Mouse (Mus musculus): ENCODE data around the gene Hipk2. TPM values are rescaled to one million over a fixed set of nuclear protein-coding genes. Genes with fewer than 3 reads are reported as not detected.
"Not testable (repeated sequence)": the region's sequence is repeated elsewhere in the genome, so short reads cannot be mapped to it uniquely, and the experiment has no call there.

The Hipk2 gene
- total and polyA plus RNA-seq, 2 experiments from 2014 or later, result 24.9 to 60.3 TPM

GRCm38 (mm10) chr6:38687216-38687615 lies 188.7 kb downstream of the Hipk2 start:
- ATAC-seq (0 out of 2 replicates have a peak, but pooled peaks have one; percentile 21), DNase-seq (ENCODE audit: low spot score) (peak; percentile 71)
- Histone ChIP-seq H3K9me3 (ENCODE audit: low read length) (no peaks in the 10 kb centered on the region), H3K9ac (replicated peaks; ENCODE audit: low read length) (no peak overlapping the region), H3K4me1 (ENCODE audit: insufficient read depth, low read length) (no peaks in the 10 kb centered on the region), H3K4me2 (ENCODE audit: low read depth, low read length) (no peak overlapping the region), H3K27me3 (ENCODE audit: insufficient read depth, low read length) (no peaks in the 10 kb centered on the region), H3K4me3 (ENCODE audit: low read length) (no peak overlapping the region), H3K27ac (no peak overlapping the region), H3K36me3 (ENCODE audit: insufficient read depth, low read length) (no peaks in the 10 kb centered on the region)
- TF ChIP-seq CTCF (IDR thresholded peaks at IDR 0.05; ENCODE audit: low read depth), result peak; percentile 71
- 62% methylated on average over 11 of the region's 11 CpGs for WGBS

- Histone ChIP-seq H3K4me3 (ENCODE audit: low read length) (no peak overlapping the region), H3K9ac (replicated peaks; ENCODE audit: low read length) (no peak overlapping the region), H3K27me3 (ENCODE audit: insufficient read depth, low read length) (no peaks in the 10 kb centered on the region), H3K9me3 (ENCODE audit: low read length) (no peaks in the 10 kb centered on the region), H3K36me3 (ENCODE audit: insufficient read depth, low read length) (no peaks in the 10 kb centered on the region), H3K4me1 (ENCODE audit: insufficient read depth, low read length) (no peaks in the 10 kb centered on the region), H3K27ac (no peak overlapping the region), H3K4me2 (ENCODE audit: low read depth, low read length) (no peak overlapping the region)
- 65% methylated on average over 2 of the region's 2 CpGs for WGBS
- DNase-seq (ENCODE audit: low spot score), result no peak
- no peak for TF ChIP-seq CTCF (IDR thresholded peaks at IDR 0.05; ENCODE audit: low read depth)
- ATAC-seq, result no peak
These were observed 193.4 kb downstream of the Hipk2 start for GRCm38 (mm10) chr6:38682532-38682931.

- Histone ChIP-seq H3K9ac (replicated peaks; ENCODE audit: low read length) (no peak overlapping the region), H3K4me3 (ENCODE audit: low read length) (no peak overlapping the region), H3K4me1 (ENCODE audit: insufficient read depth, low read length) (no peaks in the 10 kb centered on the region), H3K27ac (no peak overlapping the region), H3K27me3 (ENCODE audit: insufficient read depth, low read length) (no peaks in the 10 kb centered on the region), H3K4me2 (ENCODE audit: low read depth, low read length) (no peak overlapping the region), H3K9me3 (ENCODE audit: low read length) (no peaks in the 10 kb centered on the region), H3K36me3 (ENCODE audit: insufficient read depth, low read length) (no peaks in the 10 kb centered on the region)
- ATAC-seq, result no peak
- WGBS, result 81% methylated on average over 9 of the region's 9 CpGs
- TF ChIP-seq CTCF (IDR thresholded peaks at IDR 0.05; ENCODE audit: low read depth), result no peak
- no peak for DNase-seq (ENCODE audit: low spot score)
These were observed 198.3 kb downstream of the Hipk2 start for GRCm38 (mm10) chr6:38677629-38678028.

GRCm38 (mm10) chr6:38676723-38677122 lies 199.2 kb downstream of the Hipk2 start:
- H3K9me3 ChIP-seq (ENCODE audit: low read length), result no peaks in the 10 kb centered on the region
- H3K27me3 ChIP-seq (ENCODE audit: insufficient read depth, low read length), result no peaks in the 10 kb centered on the region
- no peak overlapping the region for H3K4me3 ChIP-seq (ENCODE audit: low read length)
- no peak overlapping the region for H3K9ac ChIP-seq (replicated peaks; ENCODE audit: low read length)
- 80% methylated on average over 14 of the region's 14 CpGs for WGBS
- no peaks in the 10 kb centered on the region for H3K4me1 ChIP-seq (ENCODE audit: insufficient read depth, low read length)
- no peaks in the 10 kb centered on the region for H3K36me3 ChIP-seq (ENCODE audit: insufficient read depth, low read length)
- no peak overlapping the region for H3K27ac ChIP-seq
- no peak overlapping the region for H3K4me2 ChIP-seq (ENCODE audit: low read depth, low read length)
- no peak for ATAC-seq
- no peak for DNase-seq (ENCODE audit: low spot score)
- TF ChIP-seq CTCF (IDR thresholded peaks at IDR 0.05; ENCODE audit: low read depth), result no peak

- no peak overlapping the region for H3K9ac ChIP-seq (replicated peaks; ENCODE audit: low read length)
- DNase-seq (ENCODE audit: low spot score) (no peak), ATAC-seq (no peak)
- no peak overlapping the region for H3K27ac ChIP-seq
- no peaks in the 10 kb centered on the region for H3K36me3 ChIP-seq (ENCODE audit: insufficient read depth, low read length)
- no peak for TF ChIP-seq CTCF (IDR thresholded peaks at IDR 0.05; ENCODE audit: low read depth)
- no peaks in the 10 kb centered on the region for H3K27me3 ChIP-seq (ENCODE audit: insufficient read depth, low read length)
- H3K4me2 ChIP-seq (ENCODE audit: low read depth, low read length), result no peak overlapping the region
- no peaks in the 10 kb centered on the region for H3K4me1 ChIP-seq (ENCODE audit: insufficient read depth, low read length)
- no peaks in the 10 kb centered on the region for H3K9me3 ChIP-seq (ENCODE audit: low read length)
- H3K4me3 ChIP-seq (ENCODE audit: low read length), result no peak overlapping the region
- 92% methylated on average over 6 of the region's 6 CpGs for WGBS
These were observed 199.7 kb downstream of the Hipk2 start for GRCm38 (mm10) chr6:38676217-38676616.

GRCm38 (mm10) chr6:38672011-38672410 lies 204.0 kb downstream of the Hipk2 start:
- no peaks in the 10 kb centered on the region for H3K4me1 ChIP-seq (ENCODE audit: insufficient read depth, low read length)
- no peaks in the 10 kb centered on the region for H3K27me3 ChIP-seq (ENCODE audit: insufficient read depth, low read length)
- ATAC-seq (no peak), DNase-seq (ENCODE audit: low spot score) (no peak)
- H3K9ac ChIP-seq (replicated peaks; ENCODE audit: low read length), result no peak overlapping the region
- no peak overlapping the region for H3K4me2 ChIP-seq (ENCODE audit: low read depth, low read length)
- no peak for TF ChIP-seq CTCF (IDR thresholded peaks at IDR 0.05; ENCODE audit: low read depth)
- no peak overlapping the region for H3K27ac ChIP-seq
- H3K4me3 ChIP-seq (ENCODE audit: low read length), result no peak overlapping the region
- WGBS, result 82% methylated on average over 3 of the region's 3 CpGs
- H3K36me3 ChIP-seq (ENCODE audit: insufficient read depth, low read length), result no peaks in the 10 kb centered on the region
- no peaks in the 10 kb centered on the region for H3K9me3 ChIP-seq (ENCODE audit: low read length)

GRCm38 (mm10) chr6:38671270-38671669 lies 204.7 kb downstream of the Hipk2 start:
- Histone ChIP-seq H3K9me3 (ENCODE audit: low read length) (no peaks in the 10 kb centered on the region), H3K4me1 (ENCODE audit: insufficient read depth, low read length) (no peaks in the 10 kb centered on the region), H3K4me2 (ENCODE audit: low read depth, low read length) (no peak overlapping the region), H3K9ac (replicated peaks; ENCODE audit: low read length) (no peak overlapping the region), H3K36me3 (ENCODE audit: insufficient read depth, low read length) (no peaks in the 10 kb centered on the region), H3K27me3 (ENCODE audit: insufficient read depth, low read length) (no peaks in the 10 kb centered on the region), H3K27ac (no peak overlapping the region), H3K4me3 (ENCODE audit: low read length) (no peak overlapping the region)
- ATAC-seq (no peak), DNase-seq (ENCODE audit: low spot score) (no peak)
- TF ChIP-seq CTCF (IDR thresholded peaks at IDR 0.05; ENCODE audit: low read depth), result no peak
- 78% methylated on average over 7 of the region's 7 CpGs for WGBS

- not testable (repeated sequence) for ATAC-seq; H3K4me1 ChIP-seq (ENCODE audit: insufficient read depth, low read length); H3K4me3 ChIP-seq (ENCODE audit: low read length); H3K27me3 ChIP-seq (ENCODE audit: insufficient read depth, low read length); H3K36me3 ChIP-seq (ENCODE audit: insufficient read depth, low read length); H3K9ac ChIP-seq (replicated peaks; ENCODE audit: low read length); H3K27ac ChIP-seq; H3K9me3 ChIP-seq (ENCODE audit: low read length); DNase-seq (ENCODE audit: low spot score); H3K4me2 ChIP-seq (ENCODE audit: low read depth, low read length)
- 50% methylated on average over 1 of the region's 1 CpGs for WGBS
These were observed 205.5 kb downstream of the Hipk2 start for GRCm38 (mm10) chr6:38670488-38670887.
